Mouse (Mus musculus): Measurements from ENCODE around the gene Tnk1. TPM values are rescaled to one million over a fixed set of nuclear protein-coding genes. Genes with fewer than 3 reads are reported as not detected.

Gene Tnk1
- 0.60 TPM in 1 of 2 replicates, not detected in the other for total RNA-seq (2014; fragmentation: Nextera tagmentation)
- not detected in 2 replicates for total RNA-seq (2017)

DNA sequence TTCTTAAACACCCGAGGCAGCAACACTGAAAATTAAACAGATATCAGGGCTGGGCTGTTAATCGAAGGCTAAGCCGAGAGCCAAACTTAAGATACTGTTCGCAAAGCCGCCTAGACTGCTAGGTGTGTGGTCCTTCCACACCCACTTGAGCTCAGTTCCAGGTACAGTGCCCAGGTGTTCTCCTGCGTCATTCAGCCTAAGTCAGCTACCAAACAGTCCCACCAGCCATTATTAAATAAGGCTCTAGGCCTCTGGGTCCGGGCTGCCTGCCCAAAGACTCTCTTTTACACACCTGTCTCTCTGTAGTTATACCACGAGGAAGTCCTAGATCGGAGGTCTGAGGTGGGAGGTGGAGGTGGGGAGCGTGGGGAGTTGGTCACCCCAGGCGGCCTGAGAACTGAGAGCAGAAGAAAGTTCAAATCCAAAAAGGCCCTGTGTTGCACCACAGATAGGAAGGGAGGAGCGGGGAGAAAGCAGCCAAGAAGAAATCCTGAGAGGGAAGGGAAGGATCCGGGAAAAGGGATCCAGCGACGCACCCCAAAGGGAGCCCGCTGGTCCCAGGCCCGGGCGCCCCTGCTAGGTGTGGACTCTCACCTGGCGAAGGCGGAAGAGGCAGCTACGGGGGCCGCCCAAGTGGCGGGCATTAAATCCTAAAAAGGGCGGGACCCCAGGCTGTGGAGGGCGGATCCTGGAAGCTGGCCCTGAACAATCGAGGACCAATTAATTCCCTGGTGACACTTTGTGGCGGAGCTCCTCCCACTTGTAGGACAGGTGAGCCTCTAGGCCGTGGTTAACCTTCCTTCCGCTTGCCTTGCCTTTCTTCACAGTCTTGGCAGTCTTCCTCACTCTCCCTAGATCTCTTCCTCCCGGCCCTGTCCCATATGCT is at the start of gene Tnk1:
Gene Tnk1, minus strand, starts transcription at position 618 of the 886 bp plus-strand sequence.
- no peak for ATAC-seq (replicated peaks; ENCODE audit: poor library complexity, severe bottlenecking)

DNA sequence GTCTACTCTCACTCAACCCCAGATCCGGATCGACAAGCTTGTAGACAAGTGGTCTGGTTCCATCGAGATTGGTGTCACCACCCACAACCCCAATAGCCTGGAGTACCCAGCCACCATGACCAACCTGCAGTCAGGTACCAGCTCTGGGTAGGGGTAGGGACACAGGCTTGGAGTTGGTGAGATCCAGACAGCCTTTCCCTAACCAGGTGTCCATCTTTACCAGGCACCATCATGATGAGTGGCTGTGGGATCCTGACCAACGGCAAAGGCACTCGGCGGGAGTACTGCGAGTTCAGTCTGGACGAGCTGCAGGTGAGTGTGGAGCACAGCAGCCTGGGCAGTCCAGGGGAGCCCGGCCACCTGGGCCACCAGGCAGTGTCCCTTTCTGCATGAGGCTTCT is 45.8 kb upstream of the Tnk1 start:
- ATAC-seq (replicated peaks; ENCODE audit: poor library complexity, severe bottlenecking): no peak

GRCm38 (mm10) chr11:69902972-69903371 is 44.4 kb upstream of the Tnk1 start:
- ATAC-seq (replicated peaks; ENCODE audit: poor library complexity, severe bottlenecking): no peak

DNA sequence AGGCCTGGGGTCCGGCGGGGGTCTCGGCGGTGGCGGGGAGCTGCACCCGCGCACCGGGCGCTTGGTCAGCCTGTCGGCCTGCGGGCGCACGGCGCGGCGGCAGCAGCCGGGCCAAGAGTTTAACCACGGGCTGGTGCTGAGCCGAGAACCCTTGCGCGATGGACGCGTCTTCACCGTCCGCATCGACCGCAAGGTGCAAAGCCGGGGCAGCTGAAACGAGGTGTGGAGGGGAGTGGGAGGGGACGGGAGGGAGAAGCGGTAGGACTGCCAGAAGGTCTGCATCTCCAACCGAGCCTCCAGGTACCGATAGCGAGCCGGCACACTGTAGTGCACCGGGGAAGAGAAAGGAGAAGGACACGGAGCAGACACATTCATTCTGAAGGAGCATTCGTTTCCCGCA is 43.5 kb upstream of the Tnk1 start:
- no peak for ATAC-seq (replicated peaks; ENCODE audit: poor library complexity, severe bottlenecking)

DNA sequence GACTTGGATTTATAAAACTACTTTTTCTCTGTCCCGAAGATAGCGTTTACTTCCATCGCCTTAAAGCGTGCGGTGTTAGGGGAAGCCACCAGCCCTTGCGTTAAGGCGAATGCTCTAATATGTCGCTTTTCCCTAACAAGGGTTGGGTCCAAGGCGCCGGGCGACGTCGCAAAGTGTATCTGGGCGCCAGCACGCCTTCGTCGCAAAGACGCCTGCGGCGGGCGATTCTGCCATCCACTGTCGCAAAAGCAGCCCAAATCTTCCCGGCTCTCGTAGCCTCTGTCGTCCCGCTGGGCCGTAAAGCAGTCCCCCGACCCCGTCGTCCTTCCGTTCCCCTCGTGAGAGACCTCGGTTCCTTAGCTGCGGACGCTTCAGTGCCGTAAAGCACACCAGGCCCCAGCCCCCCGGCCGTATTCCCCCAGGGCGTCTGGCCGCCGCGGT is 42.9 kb upstream of the Tnk1 start:
- ATAC-seq (replicated peaks; ENCODE audit: poor library complexity, severe bottlenecking): peak; percentile 87

DNA sequence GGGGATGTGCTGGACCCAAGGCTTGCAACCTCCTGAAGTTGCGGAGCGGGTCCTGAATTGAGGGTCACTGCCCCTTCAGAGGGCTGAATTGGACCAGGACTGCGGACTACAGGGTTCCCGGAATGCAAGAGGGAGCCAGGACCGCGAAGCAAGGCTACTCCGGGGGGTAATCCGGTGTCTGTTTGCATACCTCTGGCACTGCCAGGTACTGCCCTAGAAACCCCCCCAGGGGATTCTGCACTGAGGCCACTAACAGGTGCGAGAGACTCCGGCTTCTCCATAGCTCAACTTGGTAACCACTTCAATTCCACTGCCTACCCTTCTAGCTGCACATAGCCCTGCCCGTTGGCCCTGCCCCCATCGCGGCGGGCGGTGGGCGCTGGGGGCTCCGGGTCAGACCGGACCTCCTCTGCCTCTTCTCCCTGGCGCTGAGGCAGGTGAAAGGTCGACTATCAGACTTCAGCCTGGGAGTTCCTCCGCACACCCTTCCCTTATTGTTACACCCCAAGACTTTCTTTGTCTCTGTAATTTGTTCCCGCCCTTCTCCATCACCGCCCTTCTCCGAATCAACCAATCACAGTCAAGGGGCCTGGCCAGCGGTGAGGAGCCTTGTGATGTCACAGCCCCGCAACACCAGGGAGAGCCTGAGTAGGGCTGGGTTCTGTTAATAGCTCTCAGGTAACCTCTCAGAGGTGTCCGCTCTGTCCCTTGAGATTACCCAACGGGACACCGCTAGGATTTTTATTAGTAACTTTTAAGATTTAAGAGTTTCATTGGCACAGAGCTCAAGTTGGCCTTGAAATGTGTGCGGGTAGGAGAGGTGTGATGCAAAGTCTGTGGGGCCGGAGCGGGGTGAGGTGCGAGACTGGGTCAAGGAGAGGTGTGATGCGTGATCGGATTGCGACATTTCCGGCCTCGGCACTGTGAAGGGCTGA is 42.2 kb upstream of the Tnk1 start, which contains the start of the genes 2810408A11Rik and Neurl4:
Gene 2810408A11Rik, minus strand, starts transcription at position 517 of the 935 bp plus-strand sequence.
Gene Neurl4, plus strand, starts transcription at position 602 of the 935 bp plus-strand sequence.
- ATAC-seq (replicated peaks; ENCODE audit: poor library complexity, severe bottlenecking): peak; percentile 79

DNA sequence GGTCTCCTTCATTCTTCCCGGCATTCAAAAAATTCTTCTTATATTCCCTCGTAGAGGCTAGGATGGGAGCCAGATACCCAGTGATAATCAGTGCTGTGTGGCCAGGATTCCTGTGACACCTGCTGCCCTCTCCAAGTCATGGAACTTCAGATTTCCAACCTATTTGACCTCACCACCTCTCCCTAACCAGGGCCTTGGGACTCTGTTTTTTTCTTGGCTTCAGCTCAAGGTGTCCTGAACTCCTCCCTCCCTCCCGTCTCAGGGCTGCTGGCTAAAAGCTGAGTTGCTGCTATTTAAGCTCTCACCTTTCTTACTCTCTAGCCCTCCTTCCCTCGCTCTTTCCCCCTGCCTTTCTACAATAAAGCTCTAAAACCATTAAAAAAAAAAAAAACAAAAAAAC is 41.3 kb upstream of the Tnk1 start:
- no peak for ATAC-seq (replicated peaks; ENCODE audit: poor library complexity, severe bottlenecking)

GRCm38 (mm10) chr11:69895291-69895690 is 36.8 kb upstream of the Tnk1 start, which contains the start of gene Acap1:
Gene Acap1 (minus strand): TSS chr11:69895539.
- peak; percentile 78 for ATAC-seq (replicated peaks; ENCODE audit: poor library complexity, severe bottlenecking)

GRCm38 (mm10) chr11:69894671-69895070 is 36.1 kb upstream of the Tnk1 start:
- peak; percentile 71 for ATAC-seq (replicated peaks; ENCODE audit: poor library complexity, severe bottlenecking)

- no peak for ATAC-seq (replicated peaks; ENCODE audit: poor library complexity, severe bottlenecking)
Observed at GRCm38 (mm10) chr11:69891482-69891881, 33.0 kb upstream of the Tnk1 start.

GRCm38 (mm10) chr11:69886907-69887635 is 28.5 kb upstream of the Tnk1 start:
- no peak for ATAC-seq (replicated peaks; ENCODE audit: poor library complexity, severe bottlenecking)

- ATAC-seq (replicated peaks; ENCODE audit: poor library complexity, severe bottlenecking): no peak
Observed at GRCm38 (mm10) chr11:69884663-69885062, 26.1 kb upstream of the Tnk1 start.

GRCm38 (mm10) chr11:69884240-69884639 is 25.7 kb upstream of the Tnk1 start:
- no peak for ATAC-seq (replicated peaks; ENCODE audit: poor library complexity, severe bottlenecking)

DNA sequence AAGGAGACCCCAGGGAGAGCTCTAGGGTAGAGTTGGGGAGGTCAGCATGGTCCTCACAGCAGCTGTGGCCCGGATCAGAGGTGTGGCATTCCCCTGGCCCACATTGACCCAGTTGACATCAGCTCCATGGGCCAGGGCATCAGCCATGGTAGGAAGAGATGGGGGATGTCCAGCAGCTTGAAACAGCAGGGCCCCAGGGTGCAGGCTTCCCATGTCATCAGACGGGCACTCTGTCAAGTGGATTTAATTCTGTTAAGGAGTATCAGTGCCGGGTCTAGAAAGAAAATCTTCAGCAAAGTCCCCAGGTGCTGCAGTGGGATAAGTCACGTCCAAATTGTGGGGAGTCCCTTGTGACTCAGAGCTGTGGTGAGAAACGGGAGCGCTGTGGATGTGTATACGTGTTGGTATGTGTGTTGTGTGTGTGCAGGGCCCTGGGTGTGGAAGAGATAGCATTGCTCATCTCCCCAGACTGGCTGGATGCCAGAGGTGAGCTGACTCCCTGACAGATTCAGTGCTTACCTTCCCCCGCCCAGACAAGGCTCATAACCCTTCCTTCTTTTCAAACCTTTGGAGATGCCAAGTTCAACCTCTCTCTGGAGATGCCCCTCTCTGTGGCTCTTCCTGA is 25.1 kb upstream of the Tnk1 start:
- no peak for ATAC-seq (replicated peaks; ENCODE audit: poor library complexity, severe bottlenecking)

- ATAC-seq (replicated peaks; ENCODE audit: poor library complexity, severe bottlenecking): no peak
Observed at GRCm38 (mm10) chr11:69883066-69883465, 24.5 kb upstream of the Tnk1 start.

DNA sequence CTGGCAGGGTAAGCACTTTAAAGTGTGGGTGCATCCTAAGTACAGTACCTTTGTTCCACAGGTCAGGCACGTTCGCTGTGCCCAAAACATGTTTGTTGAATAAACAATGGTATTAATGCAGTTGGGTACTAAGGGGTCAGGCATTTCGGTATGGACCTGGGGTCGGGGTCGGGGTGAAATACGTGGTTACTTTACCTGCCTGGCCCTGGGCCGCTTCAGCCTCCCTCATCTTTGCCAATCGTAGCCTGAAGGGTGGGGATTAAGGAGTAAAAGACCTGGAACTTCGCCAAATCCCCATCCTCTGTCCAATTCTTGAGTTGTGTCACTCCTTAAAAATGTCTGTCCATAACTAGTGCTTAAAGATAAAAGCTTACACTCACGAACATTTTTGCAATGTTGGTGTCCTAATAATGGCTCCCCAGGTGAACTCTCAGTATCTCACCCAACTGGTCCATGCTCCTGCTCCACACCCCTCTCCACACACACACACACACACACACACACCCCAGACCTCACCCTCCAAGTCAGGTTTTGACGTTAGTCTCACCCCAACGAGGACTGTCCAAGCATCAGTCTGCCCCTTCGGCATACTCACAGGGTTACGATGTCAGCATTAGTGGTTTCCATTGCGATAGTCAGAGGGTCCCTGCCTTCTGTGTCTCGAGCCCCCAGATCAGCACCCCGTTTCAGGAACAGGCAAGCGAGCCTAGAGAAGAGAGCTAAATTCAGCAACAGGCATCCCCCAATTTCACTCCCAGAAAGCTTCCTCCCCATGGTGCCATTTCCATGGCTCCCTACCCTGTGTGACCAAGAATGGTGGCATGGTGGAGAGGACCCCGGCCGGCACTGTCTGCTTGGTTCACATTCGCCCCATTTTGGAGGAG is 23.5 kb upstream of the Tnk1 start:
- no peak for ATAC-seq (replicated peaks; ENCODE audit: poor library complexity, severe bottlenecking)

- ATAC-seq (replicated peaks; ENCODE audit: poor library complexity, severe bottlenecking): peak; percentile 68
Observed at GRCm38 (mm10) chr11:69880853-69881603, 22.5 kb upstream of the Tnk1 start, which contains the start of gene Kctd11. Gene Kctd11 (minus strand): TSS chr11:69881406.

GRCm38 (mm10) chr11:69880506-69880852 is 21.9 kb upstream of the Tnk1 start:
- ATAC-seq (replicated peaks; ENCODE audit: poor library complexity, severe bottlenecking): peak; percentile 17; the same call in 1 of the 2 replicates

All from granulocyte monocyte progenitor cell, adult 5-6 weeks (primary cell).